Mouse (Mus musculus): ENCODE measurements around the gene Ppp2r1b.

The Ppp2r1b gene

DNA sequence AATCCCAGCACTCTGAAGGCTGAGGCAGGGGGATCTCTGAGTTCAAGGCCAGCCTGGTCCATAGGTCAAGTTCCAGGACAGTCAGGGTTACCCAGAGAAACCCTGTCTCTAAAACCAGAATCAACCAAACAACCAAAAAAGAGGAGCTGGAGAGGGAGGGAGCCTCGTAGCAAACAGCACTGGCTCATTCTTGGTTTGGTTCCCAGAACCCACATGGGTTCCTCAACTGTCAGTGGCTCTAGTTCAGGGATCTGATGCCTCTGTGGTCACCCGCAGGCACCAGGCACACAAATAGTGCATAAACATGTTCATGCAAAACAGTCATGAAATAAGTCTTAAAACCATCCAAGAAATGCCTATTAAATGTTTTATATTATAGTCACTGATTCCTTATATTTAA, 23.1 kb downstream of the Ppp2r1b start:
- DNase-seq = no peak

GRCm38 (mm10) chr9:50873210-50873609, 28.1 kb downstream of the Ppp2r1b start:
- DNase-seq = no peak

DNA sequence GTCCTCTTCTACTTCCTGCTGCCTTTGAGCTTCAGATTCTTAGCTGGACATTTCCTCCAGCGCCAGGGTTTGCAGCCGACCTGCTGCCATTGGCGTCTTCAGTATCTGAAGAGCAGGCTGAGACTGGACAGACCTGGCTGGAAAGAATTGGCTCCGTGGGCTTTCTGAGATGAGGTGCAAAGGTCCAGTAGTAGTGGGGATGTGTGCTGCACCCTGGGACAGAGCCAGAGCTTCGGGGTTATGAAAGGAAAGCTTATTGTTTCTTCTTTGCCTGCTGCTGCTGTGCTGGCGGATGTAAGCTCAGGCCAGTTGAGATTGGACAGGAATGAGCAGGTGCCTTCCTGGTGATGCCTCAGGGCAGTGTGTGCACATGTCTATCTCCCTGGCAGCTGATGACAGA, 28.9 kb downstream of the Ppp2r1b start:
- DNase-seq = no peak

DNA sequence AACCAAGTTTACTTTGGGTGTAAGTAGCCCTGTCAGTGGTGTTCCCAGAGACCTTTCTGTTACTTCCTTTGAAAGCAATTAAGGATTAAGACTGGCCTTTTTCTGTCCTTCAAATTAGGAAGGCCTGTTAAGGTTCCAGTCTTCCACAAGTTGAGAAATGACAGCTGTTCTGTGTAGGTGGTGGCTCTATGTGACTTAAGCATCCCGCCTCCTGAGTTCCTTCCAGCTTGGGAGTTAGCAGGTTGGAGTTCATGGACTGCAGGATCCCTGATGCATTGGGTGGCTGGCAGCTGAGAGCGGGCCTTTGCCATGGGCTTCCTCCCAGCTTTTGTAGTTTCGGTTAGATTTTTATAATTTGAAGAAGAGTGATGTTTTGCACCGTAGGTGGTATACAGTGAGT, 30.4 kb downstream of the Ppp2r1b start:
- no peak for DNase-seq

- DNase-seq = no peak
Measured at GRCm38 (mm10) chr9:50876287-50876686, 31.2 kb downstream of the Ppp2r1b start.

DNA sequence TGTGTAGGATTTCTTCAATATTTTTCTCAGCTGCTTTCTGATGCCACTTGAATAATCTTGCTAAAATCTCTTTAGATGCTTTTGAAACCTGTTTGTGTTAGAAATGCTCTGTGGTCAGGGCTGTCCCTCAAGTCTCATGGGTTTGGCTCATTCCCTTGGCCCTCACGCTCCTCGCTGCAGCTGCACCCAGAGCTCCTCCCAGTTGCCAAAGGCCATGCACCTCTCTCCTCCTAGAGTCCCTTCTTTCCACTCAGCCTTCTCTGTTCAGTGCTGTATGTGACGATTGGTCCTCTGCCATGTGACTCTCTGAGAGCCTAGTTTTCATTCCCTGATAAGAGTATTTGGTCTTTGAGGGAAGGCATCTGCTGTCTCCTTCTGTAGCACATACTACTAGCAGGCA, 32.3 kb downstream of the Ppp2r1b start:
- DNase-seq = no peak

DNA sequence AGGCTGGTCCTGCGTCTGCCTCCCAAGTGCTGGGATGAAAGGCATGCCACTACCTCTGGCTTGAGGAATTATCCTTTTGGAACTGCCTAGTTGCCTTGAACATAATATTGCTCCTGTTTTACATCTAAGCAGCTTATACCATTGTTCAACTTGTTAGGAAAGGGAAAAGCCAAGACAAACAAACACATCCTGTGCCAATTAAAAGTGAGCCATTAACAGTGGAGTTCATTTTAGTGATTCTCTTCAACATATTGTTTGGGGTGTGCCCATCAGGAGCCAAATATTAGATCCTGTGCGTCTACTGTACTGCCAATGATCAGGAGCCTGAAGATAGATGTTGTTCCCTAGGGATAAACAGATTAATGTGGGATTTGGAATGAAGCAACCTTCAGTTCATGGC, 37.1 kb downstream of the Ppp2r1b start:
- DNase-seq = no peak

- no peak for DNase-seq
Measured at GRCm38 (mm10) chr9:50884093-50884492, 39.0 kb downstream of the Ppp2r1b start.

GRCm38 (mm10) chr9:50884741-50885599, 39.9 kb downstream of the Ppp2r1b start:
- no peak for DNase-seq

DNA sequence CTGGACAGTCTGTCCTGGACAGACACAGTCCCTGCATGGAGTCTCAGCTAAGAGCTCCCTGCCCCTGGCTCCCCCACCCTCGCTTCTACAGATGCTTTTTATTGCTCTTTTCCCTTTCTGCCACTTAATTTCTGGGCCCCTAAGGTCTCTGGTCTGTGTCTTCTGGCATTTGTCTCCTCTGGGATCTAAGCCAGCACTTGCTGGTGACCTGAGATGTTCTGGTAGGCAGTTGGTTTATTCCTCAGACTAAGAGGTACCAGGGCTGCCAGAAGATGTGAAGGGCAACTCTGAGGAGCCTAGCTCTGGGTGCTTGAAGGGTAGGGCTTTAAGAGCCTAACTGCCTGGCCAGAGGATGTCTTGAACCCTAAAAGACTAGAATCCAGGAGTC, 40.5 kb downstream of the Ppp2r1b start:
- DNase-seq = no peak

GRCm38 (mm10) chr9:50886870-50887269, 41.8 kb downstream of the Ppp2r1b start:
- DNase-seq = no peak

DNA sequence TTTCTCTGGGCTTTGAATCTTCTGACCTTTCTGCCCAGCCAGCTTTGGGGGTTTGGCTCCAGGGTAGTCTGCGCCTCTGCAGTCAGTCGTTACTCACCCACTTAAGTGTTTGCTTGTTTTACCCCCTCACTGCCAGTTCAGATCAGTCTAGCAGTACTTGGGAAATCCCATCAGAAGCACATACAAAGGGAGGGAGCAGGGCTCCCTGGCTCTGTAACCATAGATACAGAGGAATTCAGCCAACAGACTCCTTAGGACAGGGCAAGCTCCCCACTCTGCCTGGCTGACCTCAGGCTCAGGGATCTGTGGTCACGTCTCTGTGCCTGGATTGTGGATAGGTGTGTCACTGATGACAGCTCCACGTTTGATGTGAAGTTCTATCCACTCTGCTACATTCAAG, 42.2 kb downstream of the Ppp2r1b start:
- no peak for DNase-seq

- no peak for DNase-seq
Measured at GRCm38 (mm10) chr9:50889211-50889610, 44.1 kb downstream of the Ppp2r1b start.

DNA sequence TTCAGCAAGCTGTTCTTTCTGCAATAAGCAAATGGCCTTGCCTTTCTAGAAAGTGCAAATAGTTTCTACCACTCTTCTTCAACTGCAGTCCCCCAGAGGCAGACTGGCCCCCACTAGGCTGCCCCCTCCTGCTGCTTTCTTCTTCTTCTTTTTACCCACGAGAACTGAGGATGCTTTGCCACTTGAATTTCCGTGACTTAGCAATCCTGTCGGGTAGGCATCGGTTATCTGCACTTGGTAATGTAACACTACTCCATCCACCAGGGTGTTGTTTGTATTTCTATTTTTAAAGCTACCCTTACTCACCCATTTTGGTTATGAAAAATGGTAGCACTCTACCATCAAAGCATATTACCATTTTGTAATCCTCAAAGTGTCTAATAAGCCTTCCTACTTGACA, 44.9 kb downstream of the Ppp2r1b start:
- no peak for DNase-seq

- DNase-seq = no peak
Measured at GRCm38 (mm10) chr9:50890494-50891090, 45.5 kb downstream of the Ppp2r1b start.

GRCm38 (mm10) chr9:50893665-50894064, 48.6 kb downstream of the Ppp2r1b start:
- peak; percentile 69 for DNase-seq

DNA sequence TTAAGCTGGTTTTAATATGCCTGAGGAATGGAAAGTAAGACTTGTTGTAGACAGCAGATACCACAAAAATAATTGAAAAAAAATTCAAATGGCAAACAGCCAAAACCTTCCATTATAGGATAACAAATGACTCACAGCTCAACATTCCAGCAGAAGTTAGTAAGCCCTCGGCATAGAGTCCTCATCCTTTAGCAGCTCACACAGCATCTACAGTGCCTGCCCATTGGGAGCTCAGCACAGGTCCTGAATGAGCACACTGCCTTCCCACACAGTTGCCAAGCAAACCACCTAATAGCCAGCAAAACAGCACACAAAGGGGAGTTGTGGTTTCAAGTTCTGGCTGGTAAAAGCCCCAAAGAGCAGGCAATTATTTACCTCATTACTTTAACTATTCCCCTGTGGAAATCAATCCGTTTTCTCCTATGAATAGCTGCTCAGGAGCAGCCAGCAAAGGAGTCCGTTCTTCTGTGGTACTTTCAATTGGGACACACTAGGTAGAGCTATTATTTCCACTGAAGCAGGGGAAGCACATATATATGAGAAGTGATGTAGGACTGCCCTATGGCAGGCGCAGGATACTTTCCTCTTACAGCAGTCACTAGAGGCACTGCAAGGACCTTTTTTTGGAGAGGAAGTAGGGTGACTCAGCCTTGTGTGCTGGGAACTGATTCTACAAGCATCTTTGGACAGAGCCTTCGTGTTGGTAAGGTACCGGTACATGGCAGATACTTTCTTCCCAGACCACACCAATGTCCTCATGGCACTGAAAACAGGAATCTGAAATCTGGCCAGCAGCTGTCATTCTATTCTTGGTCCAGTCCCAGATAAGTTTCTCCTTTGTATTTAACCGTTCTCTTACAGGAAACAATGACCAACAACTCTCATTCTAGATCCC, 55.2 kb downstream of the Ppp2r1b start:
- no peak for DNase-seq

DNA sequence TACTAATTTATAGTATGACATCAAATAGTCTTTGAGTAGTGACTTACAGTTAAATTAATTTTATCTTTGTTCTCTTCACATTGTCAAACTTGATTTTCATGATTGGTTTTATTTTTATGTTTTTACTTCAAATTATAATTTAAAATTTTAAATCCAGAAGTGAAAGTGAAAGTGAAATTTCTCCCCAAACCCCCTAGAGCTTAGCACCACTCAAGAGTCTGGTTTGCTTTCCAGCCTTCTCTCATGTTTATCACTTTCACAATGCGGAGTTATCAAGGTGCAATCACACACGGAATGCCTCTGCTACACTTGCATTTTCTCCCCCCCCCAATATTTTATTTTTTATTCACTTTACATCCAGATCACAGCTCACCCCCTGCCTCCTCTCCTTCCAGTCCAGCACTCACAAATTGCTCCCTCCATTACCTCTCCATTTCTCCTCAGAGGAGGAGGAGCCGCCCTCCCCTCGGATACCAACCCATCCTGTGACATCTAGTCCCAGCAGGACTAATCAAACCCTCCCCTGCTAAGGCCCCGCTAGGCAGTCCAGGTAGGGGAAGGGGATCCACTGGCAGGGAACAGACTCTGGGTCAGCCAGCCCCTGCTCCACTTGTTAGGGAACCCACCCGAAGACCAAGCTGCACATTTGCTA, 59.2 kb downstream of the Ppp2r1b start:
- no peak for DNase-seq

- no peak for DNase-seq
Measured at GRCm38 (mm10) chr9:50905321-50905720, 60.2 kb downstream of the Ppp2r1b start.

GRCm38 (mm10) chr9:50911861-50912515, 66.9 kb downstream of the Ppp2r1b start:
- DNase-seq = no peak

- DNase-seq = no peak
Measured at GRCm38 (mm10) chr9:50918131-50918530, 73.0 kb downstream of the Ppp2r1b start.

GRCm38 (mm10) chr9:50919554-50919953, 74.5 kb downstream of the Ppp2r1b start:
- no peak for DNase-seq

Measured in right cerebral cortex, postnatal 4 days (tissue).